Mouse (Mus musculus) bone marrow, adult 2 months (tissue): ENCODE data around the gene Reps2. TPM values are rescaled to one million over a fixed set of nuclear protein-coding genes. Genes with fewer than 3 reads are reported as not detected.

Experiments
- H3K27ac ChIP-seq: fragments of 200-500 bp; 2 replicates; pipeline ENCODE4 v1.5.1; 2012; ENCODE audit warnings: low read depth, mild to moderate bottlenecking, control low read depth, inconsistent platforms, low read length; ENCODE audit not compliant: control insufficient read depth, poor library complexity, insufficient read depth
- H3K4me1 ChIP-seq: fragments of 200-500 bp; 2 replicates; pipeline ENCODE4 v1.6.1; 2011; ENCODE audit warnings: low read length; ENCODE audit not compliant: control insufficient read depth, insufficient read depth
- H3K4me3 ChIP-seq: fragments of 200-500 bp; replicated peaks from 2 replicates; pipeline ENCODE3; 2011; ENCODE audit warnings: mild to moderate bottlenecking, low read depth, low read length, control low read depth; ENCODE audit not compliant: control insufficient read depth
- CTCF ChIP-seq: fragments of 200-500 bp; IDR thresholded peaks from 2 replicates; pipeline ENCODE4 v1.5.1; 2011; ENCODE audit warnings: low read length, control low read depth; ENCODE audit not compliant: control insufficient read depth, insufficient read depth
- POLR2A ChIP-seq: fragments of 200-500 bp; IDR thresholded peaks from 2 replicates; pipeline ENCODE4 v1.6.1; 2011; ENCODE audit warnings: low read depth, mild to moderate bottlenecking, control low read depth, low read length, borderline replicate concordance; ENCODE audit not compliant: control insufficient read depth
- WGBS: fragments of 180-500 bp; shearing (Covaris S2); methylation state at CpG from one replicate; pipeline ENCODE4 v1.1.7; 2018; 5-methylcytosine and 5-hydroxymethylcytosine counted together
- polyA plus RNA-seq: library from polyadenylated mRNA; stranded (reverse); fragments of >200 nt; gene quantifications from 2 replicates; pipeline ENCODE4 v1.2.4, GENCODE M21; 2011; ENCODE audit warnings: low replicate concordance; ENCODE audit not compliant: missing spikeins, insufficient read depth, insufficient read length

Gene Reps2
- polyA plus RNA-seq, 1 experiment: 0.92 TPM

- TF ChIP-seq POLR2A (no peak), CTCF (no peak)
- H3K4me1 ChIP-seq: no peaks in the 10 kb centered on the region
- 82% methylated on average over 3 of the region's 3 CpGs for WGBS
- no peak overlapping the region for H3K4me3 ChIP-seq
- H3K27ac ChIP-seq: no peak overlapping the region
Measured at GRCm38 (mm10) chrX:162618547-162618946, 24.9 kb downstream of the Reps2 start.

DNA sequence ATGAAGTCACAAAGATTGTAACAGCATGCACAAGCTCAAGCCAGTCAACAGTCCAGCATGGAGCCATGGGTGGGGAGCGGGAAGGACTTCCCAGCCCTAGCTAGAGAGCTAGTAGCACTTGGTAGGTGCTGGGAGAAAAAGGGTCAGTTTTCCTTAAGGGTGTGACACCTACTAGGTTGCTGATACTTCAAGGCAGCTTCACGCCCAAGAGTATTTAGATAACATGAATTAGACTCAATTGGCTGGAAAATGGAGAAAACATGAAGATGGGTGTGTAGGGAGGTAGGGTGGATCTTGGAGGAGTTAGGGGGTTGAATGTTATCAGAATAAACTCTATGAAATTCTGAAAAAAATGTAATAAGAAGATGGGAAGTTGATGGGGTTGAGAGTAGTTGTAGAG is 37.3 kb downstream of the Reps2 start:
- no peaks in the 10 kb centered on the region for H3K4me1 ChIP-seq
- H3K27ac ChIP-seq: no peak overlapping the region
- TF ChIP-seq POLR2A: no peak
- TF ChIP-seq CTCF: no peak
- 77% methylated on average over 2 of the region's 2 CpGs for WGBS
- no peak overlapping the region for H3K4me3 ChIP-seq

- TF ChIP-seq POLR2A (no peak), CTCF (no peak)
- WGBS: 98% methylated on average over 3 of the region's 3 CpGs
- Histone ChIP-seq H3K4me1 (no peaks in the 10 kb centered on the region), H3K27ac (no peak overlapping the region), H3K4me3 (no peak overlapping the region)
Measured at GRCm38 (mm10) chrX:162599666-162600065, 43.8 kb downstream of the Reps2 start.

DNA sequence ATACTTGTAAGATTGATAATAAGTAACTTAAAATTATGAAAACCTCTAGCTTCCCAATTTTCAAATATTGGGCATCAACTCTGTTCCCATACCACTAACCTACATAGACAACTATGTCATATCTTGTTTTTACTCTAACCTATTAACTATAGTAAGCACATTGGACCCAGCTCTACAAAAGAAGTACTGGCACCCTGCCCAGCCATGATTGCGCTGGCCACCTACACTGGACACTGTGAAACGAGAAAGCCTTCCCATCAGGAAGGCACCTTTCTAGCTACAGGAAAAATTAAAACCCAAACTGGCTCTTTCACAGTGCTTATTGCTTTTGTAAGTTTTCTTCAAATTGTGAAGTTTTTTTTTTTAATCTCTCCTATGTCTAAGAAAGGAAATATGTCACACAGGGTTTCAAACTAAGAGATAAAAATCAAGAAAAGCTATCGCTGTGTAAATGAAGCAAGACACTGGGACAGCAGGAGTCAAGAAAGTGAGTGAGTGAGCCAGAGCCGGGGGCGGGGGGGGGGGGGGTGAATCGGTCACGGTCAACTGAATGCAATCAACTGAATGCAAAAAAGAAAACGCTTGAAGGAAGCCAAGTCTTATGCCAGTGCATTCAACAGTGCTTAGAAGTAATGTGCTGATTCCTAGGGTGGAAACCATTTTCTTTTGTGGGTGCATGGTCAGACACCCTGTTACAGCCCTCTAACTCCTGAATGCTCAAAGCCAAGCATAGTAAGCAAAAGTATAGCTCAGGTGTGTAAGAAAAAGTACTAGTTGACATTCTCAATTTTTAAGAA is 52.2 kb downstream of the Reps2 start:
- TF ChIP-seq CTCF (no peak), POLR2A (no peak)
- Histone ChIP-seq H3K4me1 (no peaks in the 10 kb centered on the region), H3K27ac (no peak overlapping the region), H3K4me3 (no peak overlapping the region)
- 72% methylated on average over 8 of the region's 8 CpGs for WGBS

DNA sequence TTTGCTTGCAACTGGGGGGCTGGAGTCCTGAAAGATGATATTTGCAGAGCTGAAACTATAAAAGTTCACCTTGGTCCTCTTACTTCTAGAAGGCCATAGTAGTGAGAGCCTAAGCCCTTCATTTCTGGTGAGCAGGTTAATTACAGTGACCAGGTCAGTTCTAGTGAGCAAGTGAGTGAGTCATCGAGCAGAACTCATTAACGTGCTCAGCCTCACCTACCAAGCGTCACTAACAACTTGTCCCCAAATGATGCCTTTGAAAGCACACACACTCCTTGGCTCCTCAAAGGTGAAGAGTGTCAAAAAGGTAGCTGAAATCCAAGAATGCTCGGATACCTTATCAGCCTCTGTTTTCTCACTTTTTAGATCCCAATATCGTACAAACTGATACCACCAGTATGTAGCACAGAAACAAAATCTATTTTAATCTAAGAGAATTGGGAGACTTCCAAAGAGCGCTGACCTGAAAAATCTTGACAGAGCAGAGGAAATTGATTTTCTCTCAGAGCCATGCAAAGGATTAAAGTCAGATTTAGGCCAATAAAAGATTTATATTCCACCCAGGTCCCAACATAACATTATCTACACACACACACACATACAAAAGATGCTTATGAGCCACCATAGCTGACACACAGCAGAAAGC is 53.2 kb downstream of the Reps2 start:
- no peak overlapping the region for H3K4me3 ChIP-seq
- H3K27ac ChIP-seq: no peak overlapping the region
- no peaks in the 10 kb centered on the region for H3K4me1 ChIP-seq
- WGBS: 86% methylated on average over 6 of the region's 6 CpGs
- TF ChIP-seq CTCF (no peak), POLR2A (no peak)

GRCm38 (mm10) chrX:162589173-162589805 is 54.2 kb downstream of the Reps2 start:
- TF ChIP-seq CTCF (no peak), POLR2A (no peak)
- H3K4me3 ChIP-seq: no peak overlapping the region
- 79% methylated on average over 3 of the region's 3 CpGs for WGBS
- H3K4me1 ChIP-seq: no peaks in the 10 kb centered on the region
- H3K27ac ChIP-seq: no peak overlapping the region

DNA sequence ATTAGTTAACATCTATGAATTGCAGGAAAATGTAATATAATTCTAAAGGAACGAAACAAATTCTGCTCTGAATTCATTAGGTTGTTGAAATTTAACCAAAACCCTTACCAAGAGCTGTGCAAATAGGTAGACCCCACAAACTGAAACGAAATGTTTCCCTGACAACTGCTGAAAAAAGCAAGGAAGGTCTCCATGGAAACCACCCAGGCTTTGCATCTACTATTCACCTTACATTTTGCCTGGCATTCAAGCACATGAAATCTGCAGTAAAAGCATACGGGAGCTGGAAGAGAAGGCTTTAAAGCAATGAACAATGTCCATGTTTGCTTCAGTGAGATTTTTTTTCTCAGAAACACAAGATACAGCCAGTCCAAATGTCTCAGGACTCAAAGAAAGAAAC is 59.1 kb downstream of the Reps2 start:
- TF ChIP-seq CTCF (no peak), POLR2A (no peak)
- Histone ChIP-seq H3K27ac (no peak overlapping the region), H3K4me1 (no peaks in the 10 kb centered on the region), H3K4me3 (no peak overlapping the region)
- 65% methylated on average over 3 of the region's 3 CpGs for WGBS

GRCm38 (mm10) chrX:162580521-162580920 is 62.9 kb downstream of the Reps2 start:
- WGBS: 50% methylated on average over 3 of the region's 3 CpGs
- H3K27ac ChIP-seq: no peak overlapping the region
- no peak for TF ChIP-seq CTCF
- TF ChIP-seq POLR2A: no peak

More at GRCm38 (mm10) chrX:162580521-162580920, 62.9 kb downstream of the Reps2 start:
- Histone ChIP-seq H3K4me1 (no peaks in the 10 kb centered on the region), H3K4me3 (no peak overlapping the region)
